Mouse (Mus musculus) myocyte (in vitro differentiated cells): ENCODE results near the gene Lbx1.

Experiments used
- MYOD1 ChIP-seq, 3 experiments: IDR thresholded peaks; one replicate each; pipeline ENCODE4 v1.6.1; 2011; ENCODE audit warnings: control low read depth in 2 of 3, low read depth in 2 of 3, mild to moderate bottlenecking in 2 of 3, moderate library complexity in 1 of 3; ENCODE audit not compliant: insufficient read length in 2 of 3, control insufficient read depth in 1 of 3
- POLR2A ChIP-seq: IDR thresholded peaks from one replicate; pipeline ENCODE4 v1.6.1; 2011; ENCODE audit warnings: low read depth, mild to moderate bottlenecking, control low read depth, moderate library complexity; ENCODE audit not compliant: insufficient read length

DNA sequence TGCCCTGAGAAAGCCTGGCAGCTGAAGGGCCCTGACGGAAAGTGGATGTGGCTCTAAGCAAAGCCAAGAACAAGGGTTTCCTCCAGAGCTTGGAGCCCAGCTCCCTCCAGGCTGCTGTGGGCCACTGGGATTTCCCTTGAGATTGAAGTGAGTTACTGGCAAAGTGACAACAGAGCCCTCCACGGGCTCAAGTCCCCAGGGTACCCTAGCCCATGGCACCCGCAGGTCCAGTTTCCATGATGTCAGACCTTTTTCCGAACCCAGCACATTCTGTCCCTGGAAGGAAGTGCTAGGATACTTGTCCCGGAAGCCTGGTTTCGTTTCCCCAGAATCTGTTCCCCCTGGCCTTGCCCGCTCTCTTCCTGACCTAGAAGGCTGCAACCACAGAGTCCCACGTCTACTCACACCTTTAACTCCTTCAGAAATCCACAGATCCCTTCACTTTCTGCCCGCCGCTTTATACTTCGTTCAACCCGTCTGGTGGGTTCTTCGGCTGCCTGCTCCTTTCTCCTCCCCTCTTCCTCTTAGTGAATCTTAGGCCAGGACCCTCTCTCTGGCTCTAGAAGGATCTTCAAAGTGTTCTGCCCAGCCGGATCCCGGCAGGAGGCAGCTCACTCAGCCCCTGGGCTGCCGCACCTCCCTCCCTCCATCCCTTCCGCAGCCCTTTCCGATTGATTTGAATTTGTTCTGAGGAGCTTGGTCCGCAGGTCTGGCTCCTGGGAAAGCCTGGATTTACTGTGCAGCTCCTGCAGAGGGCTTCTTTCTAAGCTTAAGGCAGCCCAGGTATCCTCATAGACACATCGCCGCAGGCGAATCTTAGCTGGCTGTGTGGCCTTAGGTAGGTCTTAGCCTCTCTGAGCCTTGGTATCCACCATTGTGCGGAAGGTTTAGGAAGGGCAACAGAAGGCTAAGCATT lies 7.0 kb upstream of the Lbx1 start:
- no peak for TF ChIP-seq MYOD1 (IDR thresholded peaks at IDR 0.05; ENCODE audit: control insufficient read depth in 1 of 3, insufficient read length in 2 of 3, low read depth in 2 of 3)
- no peak for TF ChIP-seq POLR2A
